Mouse (Mus musculus): ENCODE data around the gene Nckap1.

- TF ChIP-seq CTCF (IDR thresholded peaks at IDR 0.05; ENCODE audit: control insufficient read depth, insufficient read depth, insufficient replicate concordance, low read depth, low read length) (no peak), POLR2A (IDR thresholded peaks at IDR 0.05; ENCODE audit: control insufficient read depth, low read depth, low read length) (no peak)
Observed at GRCm38 (mm10) chr2:80580311-80580961, 744 bp downstream of the Nckap1 start.
